Mouse (Mus musculus) brain, embryonic 14.5 days (tissue): ENCODE measurements around the gene Gm4353.

Source experiments
- CTCF ChIP-seq: fragments of 200-500 bp; IDR thresholded peaks from 2 replicates; pipeline ENCODE4 v1.5.1; 2012; ENCODE audit warnings: inconsistent platforms, mild to moderate bottlenecking, moderate library complexity, borderline replicate concordance; ENCODE audit not compliant: insufficient read depth, insufficient read length; ENCODE audit errors: extremely low read depth
- POLR2A ChIP-seq: fragments of 200-500 bp; IDR thresholded peaks from 2 replicates; pipeline ENCODE4 v1.6.1; 2012; ENCODE audit warnings: mild to moderate bottlenecking, inconsistent platforms, borderline replicate concordance; ENCODE audit not compliant: poor library complexity, insufficient read depth, insufficient read length, severe bottlenecking; ENCODE audit errors: extremely low read depth

DNA sequence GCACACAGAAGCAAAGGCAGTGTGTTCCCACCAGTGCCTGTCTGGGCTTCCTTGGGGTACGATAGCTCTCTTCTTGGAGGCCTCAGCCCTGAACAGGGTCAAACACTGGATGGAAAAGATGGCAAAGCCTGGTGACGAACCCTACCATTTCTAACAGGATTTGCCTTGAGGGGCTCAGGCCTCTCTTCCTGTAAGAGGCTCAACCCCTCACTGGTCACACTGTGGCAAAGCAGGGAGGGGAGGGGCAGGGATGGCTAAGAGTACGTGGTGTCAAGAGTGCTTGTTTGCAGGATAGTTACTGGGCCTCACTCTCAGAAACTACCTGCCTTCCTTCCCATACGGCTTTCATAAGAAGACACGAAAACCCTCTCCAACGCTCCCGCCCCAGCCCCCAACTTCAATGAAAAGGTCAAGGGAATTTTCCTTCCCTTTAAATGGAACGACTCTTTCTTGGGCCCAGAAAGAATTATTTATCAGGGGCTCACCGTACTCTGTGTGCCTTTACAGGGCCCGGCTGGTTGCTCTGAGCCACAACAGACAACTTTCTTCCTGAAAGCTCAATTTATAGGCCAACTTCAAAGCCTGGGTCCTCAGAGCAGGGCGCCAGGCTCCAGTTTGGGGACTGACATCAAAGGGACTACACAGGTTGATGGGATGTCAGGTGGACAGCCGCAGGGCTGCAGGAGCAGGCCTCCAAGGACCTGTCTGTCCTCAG is 30.9 kb upstream of the Gm4353 start:
- TF ChIP-seq POLR2A (no peak), CTCF (no peak)
